Mouse (Mus musculus) thymus, adult 2 months (tissue): ENCODE results near the gene Rab3gap2.

Experiments
- CTCF ChIP-seq: fragments of 200-500 bp; IDR thresholded peaks from 2 replicates; pipeline ENCODE4 v1.5.1; 2012; ENCODE audit warnings: mild to moderate bottlenecking, control low read depth, low read length, moderate library complexity, borderline replicate concordance; ENCODE audit not compliant: control insufficient read depth, poor library complexity, insufficient read depth; ENCODE audit errors: extremely low read depth
- POLR2A ChIP-seq: fragments of 200-500 bp; IDR thresholded peaks from 2 replicates; pipeline ENCODE4 v1.6.1; 2012; ENCODE audit warnings: mild to moderate bottlenecking, low read length, control low read depth, moderate library complexity; ENCODE audit not compliant: control insufficient read depth, poor library complexity, insufficient read depth; ENCODE audit errors: extremely low read depth

- TF ChIP-seq CTCF (no peak), POLR2A (no peak)
Measured at GRCm38 (mm10) chr1:185226889-185227288, 23.0 kb downstream of the Rab3gap2 start.
